Mouse (Mus musculus): ENCODE data around the gene Cdk19. TPM values are rescaled to one million over a fixed set of nuclear protein-coding genes. Genes with fewer than 3 reads are reported as not detected.

The Cdk19 gene
- total RNA-seq, 2 experiments from 2014 or later: 15.8 to 16.2 TPM

DNA sequence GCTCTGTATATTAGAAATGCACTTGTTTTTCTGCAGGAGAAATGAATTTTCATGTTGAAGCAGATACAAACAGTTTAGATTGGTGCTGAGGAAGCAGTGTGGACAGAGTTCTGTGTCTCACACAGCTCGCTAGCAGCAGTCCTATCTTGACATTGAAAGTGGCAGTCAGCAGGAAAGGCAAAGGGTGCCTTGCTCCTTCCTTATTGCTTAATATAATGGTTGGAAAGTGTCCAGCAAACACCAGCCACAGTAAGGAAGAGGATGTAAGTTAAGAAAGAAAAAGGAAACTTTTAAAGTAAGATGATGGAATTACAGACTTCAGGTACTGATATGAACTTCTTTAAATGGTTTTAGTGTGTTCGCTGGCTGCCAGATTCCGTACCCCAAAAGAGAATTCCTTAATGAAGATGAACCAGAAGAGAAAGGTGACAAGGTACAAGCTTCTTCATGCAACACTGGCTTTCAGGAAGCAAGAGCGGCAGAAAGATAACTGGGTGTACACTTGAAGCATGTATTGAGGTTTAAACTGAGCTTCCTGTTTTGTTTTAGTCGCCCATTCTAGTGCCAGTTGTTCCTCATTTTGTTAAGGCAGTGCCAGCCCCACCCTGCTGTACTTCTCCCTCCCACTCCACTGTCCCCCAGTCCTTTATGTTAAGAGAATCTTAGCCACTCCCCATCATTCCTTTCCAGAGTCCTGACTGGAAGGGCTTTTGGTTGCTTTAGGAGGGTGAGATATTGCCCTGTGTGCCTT is 137.3 kb downstream of the Cdk19 start:
- intact Hi-C loops (cut with DNase I): no loop called here
- DNase-seq: no peak

GRCm38 (mm10) chr10:40477426-40478075 is 138.2 kb downstream of the Cdk19 start:
- DNase-seq: no peak
- intact Hi-C loops (cut with DNase I): no loop called here

DNA sequence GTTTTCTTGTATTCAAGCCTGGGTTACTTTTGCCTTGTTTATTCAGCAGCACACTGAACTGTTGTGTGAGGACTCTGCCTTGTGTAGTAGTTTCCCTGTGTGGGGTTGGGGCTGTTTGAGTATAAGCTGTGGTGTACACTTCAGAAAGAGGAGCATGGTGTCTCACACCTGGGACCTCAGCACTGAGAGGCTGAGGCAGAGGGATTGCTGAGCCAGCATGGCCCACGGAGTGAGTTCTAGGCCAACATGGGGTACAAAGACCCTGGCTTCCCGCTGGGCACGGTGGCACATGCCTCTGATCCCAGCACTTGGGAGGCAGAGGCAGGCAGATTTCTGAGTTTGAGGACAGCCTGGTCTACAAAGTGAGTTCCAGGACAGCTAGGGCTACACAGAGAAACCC is 139.3 kb downstream of the Cdk19 start:
- DNase-seq: no peak
- intact Hi-C loops (cut with DNase I): no loop called here

DNA sequence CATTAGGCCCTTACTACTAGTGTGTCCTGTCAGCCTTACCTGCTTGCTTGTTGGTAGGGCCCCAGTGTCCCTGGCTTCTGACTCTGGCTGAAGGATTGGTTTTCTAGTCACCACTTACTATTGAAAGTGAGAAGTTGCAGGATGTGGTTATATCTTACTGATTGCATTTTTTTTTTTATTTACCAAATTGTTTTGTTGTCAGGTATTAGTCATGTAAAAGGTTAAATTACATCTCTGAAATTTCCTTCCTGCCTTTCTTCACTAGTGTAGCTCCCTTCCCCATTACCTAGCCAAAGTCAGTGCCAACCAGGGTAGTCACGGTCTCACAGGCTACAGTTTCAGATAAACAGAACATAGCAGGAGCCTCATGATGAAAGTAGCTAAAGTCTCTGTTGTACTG is 139.9 kb downstream of the Cdk19 start:
- intact Hi-C loops (cut with DNase I): no loop called here
- no peak for DNase-seq

GRCm38 (mm10) chr10:40479621-40480193 is 140.3 kb downstream of the Cdk19 start:
- DNase-seq: no peak
- intact Hi-C loops (cut with DNase I): no loop called here

DNA sequence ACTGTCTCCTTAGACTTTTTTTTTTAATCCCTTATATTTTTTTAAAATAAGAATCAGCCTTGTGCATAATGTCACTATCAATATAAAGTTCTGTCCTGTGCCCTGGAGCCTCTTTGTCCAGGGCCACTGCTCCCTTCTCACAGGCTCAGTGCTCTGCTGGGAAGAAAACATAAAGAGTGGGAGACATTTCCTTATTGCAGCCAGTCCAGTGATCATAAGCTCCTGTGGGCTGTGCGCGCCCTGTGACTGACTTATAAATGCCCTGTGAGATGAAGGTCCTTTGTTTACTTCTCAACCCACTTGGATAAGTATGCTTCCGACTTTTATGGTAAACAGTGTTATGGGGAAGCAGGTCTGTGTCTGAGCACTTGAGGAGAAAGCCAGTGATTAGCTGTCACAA is 142.2 kb downstream of the Cdk19 start:
- intact Hi-C loops (cut with DNase I): no loop called here
- no peak for DNase-seq

DNA sequence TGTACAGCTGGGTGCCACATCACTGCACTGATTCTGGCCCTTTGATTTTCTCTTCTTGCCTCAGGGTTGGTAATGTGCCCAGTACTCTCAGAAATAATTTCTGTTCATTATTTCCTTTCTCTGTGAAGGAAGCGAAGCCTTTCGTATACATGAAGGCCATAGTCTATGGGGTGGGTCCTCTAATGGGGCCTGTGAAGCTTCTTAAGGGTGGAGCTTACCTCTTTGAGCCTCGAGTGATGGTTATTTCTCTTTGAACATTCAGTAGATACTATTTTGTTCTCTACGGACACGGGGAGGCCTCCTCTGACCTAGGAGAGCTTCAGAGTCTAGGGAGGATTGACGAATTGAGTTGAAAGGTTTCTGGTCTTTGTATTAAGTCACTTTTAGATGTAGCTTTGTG is 142.9 kb downstream of the Cdk19 start:
- DNase-seq: no peak
- intact Hi-C loops (cut with DNase I): no loop called here

- DNase-seq: no peak
- intact Hi-C loops (cut with DNase I): no loop called here
Observed at GRCm38 (mm10) chr10:40489086-40489796, 149.9 kb downstream of the Cdk19 start.

GRCm38 (mm10) chr10:40491131-40491530 is 151.8 kb downstream of the Cdk19 start:
- DNase-seq: no peak
- intact Hi-C loops (cut with DNase I): no loop called here

GRCm38 (mm10) chr10:40491748-40492147 is 152.4 kb downstream of the Cdk19 start:
- intact Hi-C loops (cut with DNase I): no loop called here
- peak; percentile 26 to 40 for DNase-seq

DNA sequence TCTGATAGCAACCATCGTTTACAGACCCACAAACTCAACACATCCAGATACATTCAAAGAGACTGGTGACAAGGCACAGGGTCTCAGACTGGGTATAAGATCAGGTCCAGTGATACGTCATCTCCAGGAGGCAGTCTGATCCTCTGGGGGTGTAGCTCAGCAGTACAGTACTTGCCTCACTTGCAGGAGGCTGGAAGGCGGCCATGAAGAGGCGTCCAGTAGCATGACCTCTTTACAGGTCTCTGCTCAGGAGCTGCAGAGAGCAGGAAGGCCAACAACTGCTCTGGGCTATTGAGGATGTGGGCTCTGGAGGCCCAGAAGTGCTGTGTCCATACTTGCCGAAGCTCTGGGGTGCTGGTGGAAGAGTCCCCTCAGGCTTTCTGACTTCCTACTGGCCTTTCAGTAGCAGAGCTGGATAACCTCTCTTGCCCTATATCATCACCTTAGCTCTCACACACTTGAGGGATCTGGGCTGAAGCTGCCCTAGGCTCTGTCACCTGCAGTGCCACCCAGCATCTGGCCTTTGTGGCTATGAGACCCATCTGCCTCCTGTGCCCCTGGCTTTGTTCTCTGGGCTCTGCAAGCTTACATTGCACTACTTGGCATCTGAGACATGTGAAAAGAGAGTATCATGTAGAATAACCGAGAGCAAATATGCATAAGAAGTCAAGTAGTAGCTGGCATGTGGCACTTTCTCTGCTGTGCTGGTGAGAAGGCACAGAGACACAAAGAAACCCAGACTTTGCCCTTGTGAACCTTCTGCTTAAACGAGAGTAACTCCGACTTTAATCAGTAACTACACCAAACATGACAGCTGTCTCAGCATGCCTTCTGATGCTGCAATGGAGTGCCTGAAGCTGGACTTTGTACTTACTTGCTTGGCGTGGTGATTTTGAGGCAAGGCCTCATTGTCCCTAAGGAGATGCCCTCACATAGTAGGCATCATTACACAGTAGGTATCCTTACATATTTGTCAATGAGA is 155.1 kb downstream of the Cdk19 start:
- intact Hi-C loops (cut with DNase I): no loop called here

DNA sequence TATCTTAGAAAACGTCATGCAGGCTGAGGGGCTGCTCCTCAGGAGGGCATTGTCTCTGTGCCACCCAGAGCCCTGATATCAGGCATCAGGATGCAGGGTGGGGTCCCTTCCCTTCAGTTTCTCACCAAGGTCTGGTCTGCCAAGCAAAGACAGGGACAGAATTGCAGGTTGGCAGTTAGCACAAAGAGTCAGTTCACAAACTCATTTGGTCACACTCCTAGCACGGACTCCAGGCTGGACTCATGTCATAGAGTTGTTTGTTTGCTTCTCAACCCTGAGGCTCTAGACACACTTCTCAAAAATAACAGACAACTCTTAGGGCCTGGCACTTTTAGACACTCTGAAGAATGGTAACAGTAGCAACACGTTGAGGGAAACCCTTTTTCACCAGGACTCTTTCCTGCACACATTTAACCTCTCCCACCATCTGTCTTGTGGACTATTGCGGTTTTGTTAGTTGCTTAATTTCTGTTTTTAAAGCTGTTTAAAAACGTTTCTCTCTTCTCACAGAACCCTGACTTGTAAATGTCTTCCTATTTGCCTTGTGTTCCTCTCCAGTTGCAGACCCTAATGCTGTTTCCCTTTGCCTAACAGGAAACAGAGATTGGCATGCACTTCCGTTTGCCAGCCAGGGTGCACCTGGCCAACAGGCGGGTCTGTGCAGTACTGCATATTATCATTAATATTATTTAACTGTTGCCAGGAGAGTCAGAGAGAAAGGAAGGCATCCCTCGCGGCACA is 158.1 kb downstream of the Cdk19 start:
- intact Hi-C loops (cut with DNase I): no loop called here
- DNase-seq: no peak

More for the DNA sequence above, 155.1 kb downstream of the Cdk19 start:
- no peak for DNase-seq

GRCm38 (mm10) chr10:40498426-40498825 is 159.1 kb downstream of the Cdk19 start:
- DNase-seq: no peak
- intact Hi-C loops (cut with DNase I): no loop called here

GRCm38 (mm10) chr10:40499314-40500252 is 160.2 kb downstream of the Cdk19 start:
- intact Hi-C loops (cut with DNase I): no loop called here
- DNase-seq: peak; percentile 38 to 40

DNA sequence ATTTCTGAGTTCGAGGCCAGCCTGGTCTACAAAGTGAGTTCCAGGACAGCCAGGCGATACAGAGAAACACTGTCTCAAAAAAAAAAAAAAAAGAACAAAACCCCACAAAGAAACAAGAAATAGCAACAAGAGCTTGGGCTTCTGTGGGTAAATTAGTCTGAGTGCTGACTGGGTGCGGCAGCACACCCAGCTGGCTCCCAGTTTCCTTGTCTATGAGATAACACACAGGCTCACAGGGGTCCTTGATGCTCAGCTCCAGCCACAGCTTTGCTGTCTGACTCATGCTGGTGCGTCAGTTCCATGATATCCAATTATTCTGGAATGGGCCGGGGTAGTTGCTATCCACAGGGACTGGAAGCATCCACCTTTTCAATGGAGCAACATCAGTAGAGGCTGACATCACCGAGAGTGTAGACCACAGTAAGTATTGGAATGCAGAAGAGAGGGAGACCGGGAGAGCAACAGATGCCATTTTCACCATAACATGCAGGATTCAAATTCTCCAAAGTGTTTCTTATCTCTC is 161.4 kb downstream of the Cdk19 start:
- intact Hi-C loops (cut with DNase I): no loop called here

GRCm38 (mm10) chr10:40502734-40503133 is 163.4 kb downstream of the Cdk19 start:
- intact Hi-C loops (cut with DNase I): no loop called here
- no peak for DNase-seq

More for the DNA sequence above, 161.4 kb downstream of the Cdk19 start:
- no peak for DNase-seq

DNA sequence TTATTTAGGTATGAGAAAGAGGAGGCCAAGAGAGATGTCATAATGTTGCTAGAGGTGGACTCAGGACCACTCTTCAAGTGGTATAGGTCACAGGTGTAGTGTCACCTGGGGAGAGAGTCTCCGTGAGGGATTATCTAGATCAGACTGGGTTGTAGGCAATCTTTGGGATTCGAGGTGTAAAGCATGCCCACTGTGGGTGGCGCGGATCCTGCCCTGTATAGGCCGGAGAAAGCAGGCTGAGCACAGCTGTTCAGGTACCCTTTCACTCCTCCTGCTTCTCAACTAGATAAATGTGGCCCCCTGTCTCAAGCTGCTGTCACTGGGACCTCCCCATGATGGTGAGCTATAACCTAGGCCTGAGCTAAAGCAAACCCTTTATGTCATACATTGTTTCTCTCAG is 171.0 kb downstream of the Cdk19 start:
- intact Hi-C loops (cut with DNase I): no loop called here
- no peak for DNase-seq

DNA sequence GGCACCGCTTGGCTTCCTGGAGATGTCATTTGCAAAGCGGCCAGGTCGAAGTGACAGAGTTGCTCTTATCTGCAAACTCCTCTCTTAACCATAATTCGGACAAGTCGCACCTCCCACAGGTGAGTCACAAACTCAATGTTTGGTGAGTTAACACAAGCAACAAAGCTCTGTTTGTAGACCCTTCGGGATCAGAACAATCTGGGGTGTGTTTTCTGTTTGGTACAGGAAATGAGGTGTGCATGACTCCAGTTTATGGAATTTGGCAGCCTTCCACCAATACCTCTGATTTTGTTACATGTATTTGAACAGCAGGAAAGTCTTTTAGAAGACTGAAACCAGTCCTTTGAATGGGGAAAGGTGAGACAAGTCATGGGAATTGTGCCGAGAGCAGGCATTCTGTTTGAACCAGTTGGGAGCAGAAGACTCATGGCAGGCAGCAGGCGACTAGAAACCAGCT is 171.9 kb downstream of the Cdk19 start:
- no peak for DNase-seq
- intact Hi-C loops (cut with DNase I): no loop called here

Data from heart, postnatal 10 days (tissue).